Comparison of ENCODE assay signal across 9 mouse cellular contexts in genomic region chr10:33653142-33653541, GRCm38 (mm10). TPM values are rescaled to one million over a fixed set of nuclear protein-coding genes. Genes with fewer than 3 reads are reported as not detected.
DNase-seq lines count a peak whose midpoint lies in the region; ATAC-seq and TF ChIP-seq lines count a peak whose summit lies in the region.
"Had no signal": no experiment of that assay in that cellular context is flagged by ENCODE, and none has a peak within 500 bp of the region (broad histone marks: within the 10 kb centered on the region; RNA-seq: fewer than 3 reads in every experiment).

No protein-coding gene starts in this region.

- peak; percentile 7 for TF ChIP-seq CTCF in ES-Bruce4 (IDR thresholded peaks at IDR 0.05; ENCODE audit: low read depth, low read length)
- peak; percentile 73 for TF ChIP-seq CTCF in forebrain, postnatal 0 days (IDR thresholded peaks at IDR 0.05; ENCODE audit: low read depth)

- no peak for ATAC-seq in hindbrain, embryonic 16.5 days
- peak; percentile 60 for ATAC-seq in forebrain, postnatal 0 days

- H3K4me1 ChIP-seq in hindbrain, embryonic 10.5 days (replicated peaks), result no peaks in the 10 kb centered on the region
- no peaks in the 10 kb centered on the region for H3K4me1 ChIP-seq in hindbrain, embryonic 16.5 days (ENCODE audit: control insufficient read depth, insufficient read depth, low read depth, low read length)
- H3K4me1 ChIP-seq in ES-Bruce4 (ENCODE audit: control insufficient read depth, insufficient read depth, low read length), result no peaks in the 10 kb centered on the region
- H3K4me1 ChIP-seq in forebrain, postnatal 0 days (ENCODE audit: insufficient read depth), result no peaks in the 10 kb centered on the region
- H3K4me1 ChIP-seq: limb, embryonic 13.5 days had no signal

- TF ChIP-seq POLR2A in ES-Bruce4 (IDR thresholded peaks at IDR 0.05; ENCODE audit: insufficient read depth, low read length), result no peak

- H3K4me3 ChIP-seq in hindbrain, embryonic 10.5 days, result no peak overlapping the region
- no peak overlapping the region for H3K4me3 ChIP-seq in hindbrain, embryonic 16.5 days (ENCODE audit: low read length)
- no peak overlapping the region for H3K4me3 ChIP-seq in ES-Bruce4 (ENCODE audit: low read depth, low read length)
- H3K4me3 ChIP-seq in forebrain, postnatal 0 days (ENCODE audit: low read depth, low read length), result no peak overlapping the region
- H3K4me3 ChIP-seq: limb, embryonic 13.5 days had no signal

- no peak overlapping the region for H3K4me2 ChIP-seq in hindbrain, embryonic 16.5 days (ENCODE audit: low read length)
- H3K4me2 ChIP-seq in forebrain, postnatal 0 days (ENCODE audit: low read depth), result no peak overlapping the region
- H3K4me2 ChIP-seq: limb, embryonic 13.5 days had no signal

- H3K9ac ChIP-seq in hindbrain, embryonic 16.5 days (ENCODE audit: low read depth, low read length), result no peak overlapping the region
- H3K9ac ChIP-seq in ES-Bruce4 (ENCODE audit: low read depth, poor library complexity, severe bottlenecking), result no peak overlapping the region
- H3K9ac ChIP-seq in forebrain, postnatal 0 days, result no peak overlapping the region
- H3K9ac ChIP-seq: limb, embryonic 13.5 days had no signal

- peak; percentile 34 for DNase-seq in hindbrain, embryonic 10.5 days (ENCODE audit: low spot score)
- peak; percentile 80 to 83 for DNase-seq in adrenal gland, postnatal 36 days
- DNase-seq in forebrain, postnatal 0 days, result peak; percentile 88
- peak; percentile 58 to 93 for DNase-seq in layer of hippocampus, postnatal 25 days (ENCODE audit: extremely low spot score in 1 of 2, low spot score in 1 of 2)
- peak; percentile 78 for DNase-seq in right cerebral cortex, adult 18-20 months
- no peak for DNase-seq in thymus, postnatal 0 days (ENCODE audit: low spot score)

- H3K27ac ChIP-seq in hindbrain, embryonic 10.5 days, result no peak overlapping the region
- H3K27ac ChIP-seq in hindbrain, embryonic 16.5 days (ENCODE audit: low read depth, low read length), result no peak overlapping the region
- H3K27ac ChIP-seq in ES-Bruce4 (ENCODE audit: insufficient read depth, low read length), result no peak overlapping the region
- H3K27ac ChIP-seq in forebrain, postnatal 0 days (ENCODE audit: low read depth, low read length), result no peak overlapping the region
- H3K27ac ChIP-seq: limb, embryonic 13.5 days had no signal

- TF ChIP-seq EP300 in ES-Bruce4 (IDR thresholded peaks at IDR 0.05; ENCODE audit: insufficient read depth, low read depth, low read length), result no peak

- no peaks in the 10 kb centered on the region for H3K27me3 ChIP-seq in hindbrain, embryonic 10.5 days (ENCODE audit: insufficient read depth, poor library complexity, severe bottlenecking)
- no peaks in the 10 kb centered on the region for H3K27me3 ChIP-seq in hindbrain, embryonic 16.5 days (replicated peaks; ENCODE audit: control insufficient read depth, insufficient read depth, low read length)
- no peaks in the 10 kb centered on the region for H3K27me3 ChIP-seq in ES-Bruce4 (ENCODE audit: control insufficient read depth, insufficient read depth, low read length, poor library complexity, severe bottlenecking)
- no peaks in the 10 kb centered on the region for H3K27me3 ChIP-seq in forebrain, postnatal 0 days (ENCODE audit: insufficient read depth, low read length)
- H3K27me3 ChIP-seq: limb, embryonic 13.5 days had no signal

- no peaks in the 10 kb centered on the region for H3K9me3 ChIP-seq in hindbrain, embryonic 10.5 days
- H3K9me3 ChIP-seq in hindbrain, embryonic 16.5 days (ENCODE audit: control insufficient read depth, low read length), result no peaks in the 10 kb centered on the region
- no peaks in the 10 kb centered on the region for H3K9me3 ChIP-seq in ES-Bruce4 (replicated peaks; ENCODE audit: control insufficient read depth, insufficient read depth, low read length, poor library complexity, severe bottlenecking)
- no peaks in the 10 kb centered on the region for H3K9me3 ChIP-seq in forebrain, postnatal 0 days (ENCODE audit: low read length)
- H3K9me3 ChIP-seq: limb, embryonic 13.5 days had no signal

- no peaks in the 10 kb centered on the region for H3K36me3 ChIP-seq in hindbrain, embryonic 10.5 days
- H3K36me3 ChIP-seq in hindbrain, embryonic 16.5 days (ENCODE audit: control insufficient read depth, insufficient read depth, low read length), result no peaks in the 10 kb centered on the region
- H3K36me3 ChIP-seq in ES-Bruce4 (ENCODE audit: control insufficient read depth, insufficient read depth, low read length, poor library complexity, severe bottlenecking), result no peaks in the 10 kb centered on the region
- H3K36me3 ChIP-seq in forebrain, postnatal 0 days (ENCODE audit: insufficient read depth), result no peaks in the 10 kb centered on the region
- H3K36me3 ChIP-seq: limb, embryonic 13.5 days had no signal

RNA-seq across cellular contexts. Expression of gene Clvs2, which starts 28.6 kb away (rescaled TPM):
- polyA plus RNA-seq in hindbrain, embryonic 10.5 days (2016; fragmentation: Nextera tagmentation; extraction: Ambion mirVana), result 0.97 and 2.1 TPM in 2 replicates
- 22.3 and 23.1 TPM in 2 replicates for polyA plus RNA-seq in hindbrain, embryonic 16.5 days (2015; fragmentation: Nextera tagmentation; extraction: Ambion mirVana)
- polyA plus RNA-seq in ES-Bruce4 (2011; ENCODE audit: insufficient read depth, insufficient read length, low read depth, missing spikeins), result 0.53 and 1.3 TPM in 2 replicates
- under 1 TPM in 1 of 2 experiments, not detected in 1; 0.30 TPM for total RNA-seq in adrenal gland, postnatal 36 days (2021)
- 21.5 and 22.8 TPM in 2 replicates for total RNA-seq in forebrain, postnatal 0 days (2014; rRNA removed)
- polyA plus RNA-seq in forebrain, postnatal 0 days (2015; fragmentation: Nextera tagmentation; extraction: Ambion mirVana), result 20.6 and 23.6 TPM in 2 replicates
- 10 to 100 TPM; 81.6 to 95.5 TPM for total RNA-seq in layer of hippocampus, postnatal 25 days (2021)
- 0.04 TPM in 1 of 2 replicates, not detected in the other for polyA plus RNA-seq in thymus, postnatal 0 days (2015; fragmentation: Nextera tagmentation; extraction: Ambion mirVana)
